ENCODE assay signal across 16 mouse cellular contexts in genomic region chr9:32222184-32222583, GRCm38 (mm10).
"Had no signal": no experiment of that assay in that cellular context is flagged by ENCODE, and none has a peak within 500 bp of the region (broad histone marks: within the 10 kb centered on the region; RNA-seq: fewer than 3 reads in every experiment).

No protein-coding gene starts in this region.

- H3K4me2 ChIP-seq: intestine, embryonic 15.5 days; kidney, embryonic 15.5 days; limb, embryonic 13.5 days; midbrain, embryonic 11.5 days; midbrain, embryonic 15.5 days; neural tube, embryonic 12.5 days had no signal

- H3K36me3 ChIP-seq: intestine, embryonic 15.5 days; kidney, embryonic 15.5 days; limb, embryonic 13.5 days; midbrain, embryonic 15.5 days; neural tube, embryonic 12.5 days had no signal

- H3K27ac ChIP-seq: intestine, embryonic 15.5 days; kidney, embryonic 15.5 days; limb, embryonic 13.5 days; liver, embryonic 14.5 days; macrophage; midbrain, embryonic 15.5 days; neural tube, embryonic 12.5 days had no signal

- H3K4me3 ChIP-seq: intestine, embryonic 15.5 days; kidney, embryonic 15.5 days; limb, embryonic 13.5 days; megakaryocyte, embryonic 14.5 days; midbrain, embryonic 15.5 days; neural tube, embryonic 12.5 days had no signal

- ATAC-seq: intestine, embryonic 15.5 days; midbrain, embryonic 15.5 days had no signal

- H3K9ac ChIP-seq: intestine, embryonic 15.5 days; kidney, embryonic 15.5 days; limb, embryonic 13.5 days; liver, embryonic 14.5 days; midbrain, embryonic 15.5 days; neural tube, embryonic 12.5 days had no signal

- DNase-seq: kidney, adult 2 months; kidney, postnatal 14 days; left cerebral cortex, postnatal 4 days; lung, adult 2 months; lung, postnatal 14 days; thymus, adult 2 months; thymus, postnatal 25 days had no signal

- H3K9me3 ChIP-seq: intestine, embryonic 15.5 days; kidney, embryonic 15.5 days; limb, embryonic 13.5 days; megakaryocyte, embryonic 14.5 days; midbrain, embryonic 15.5 days; neural tube, embryonic 12.5 days had no signal

- H3K27me3 ChIP-seq: intestine, embryonic 15.5 days; kidney, embryonic 15.5 days; limb, embryonic 13.5 days; megakaryocyte, embryonic 14.5 days; midbrain, embryonic 15.5 days; neural tube, embryonic 12.5 days had no signal
